Mouse (Mus musculus) liver, adult (tissue): ENCODE measurements around the gene Nfia.

Experiments
- GATA4 ChIP-seq: IDR thresholded peaks from 2 replicates; pipeline ENCODE4 v1.6.1; 2014; ENCODE audit warnings: mild to moderate bottlenecking, low read length; ENCODE audit not compliant: insufficient replicate concordance

Gene Nfia

DNA sequence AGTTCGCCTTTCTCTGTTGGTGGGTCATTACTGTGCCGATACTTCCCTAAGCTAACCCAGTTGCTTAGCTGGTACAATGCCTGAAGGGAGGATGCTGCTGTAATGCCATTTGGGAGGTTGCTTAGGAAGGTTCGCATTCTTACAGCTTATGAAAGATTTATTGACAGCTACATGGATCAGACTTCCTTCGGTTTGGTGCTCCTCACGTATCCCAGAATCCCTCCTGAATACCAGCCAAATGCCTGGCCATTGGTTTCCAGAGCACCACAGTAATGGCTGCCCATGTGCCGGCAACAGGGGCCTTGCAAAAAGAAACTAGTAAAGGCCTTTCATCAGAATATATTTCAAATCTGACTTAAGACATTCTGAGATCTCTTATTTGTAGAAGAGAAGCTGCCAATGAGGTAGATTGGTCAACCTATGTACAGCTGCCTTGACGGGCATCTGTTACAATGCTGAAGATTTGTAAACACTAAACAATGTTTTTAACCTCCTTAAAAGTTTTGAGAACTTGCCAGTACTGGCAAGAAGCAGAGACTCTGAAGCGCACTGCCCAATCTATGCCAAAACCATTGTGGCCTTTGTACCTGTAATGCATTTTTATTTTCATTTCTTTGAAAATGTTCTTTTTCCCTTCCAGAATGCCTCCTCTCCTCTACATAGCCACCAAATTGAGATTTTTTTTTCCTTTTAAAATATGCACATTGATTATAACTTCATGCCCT, 13.2 kb downstream of the Nfia start:
- TF ChIP-seq GATA4 = no peak

DNA sequence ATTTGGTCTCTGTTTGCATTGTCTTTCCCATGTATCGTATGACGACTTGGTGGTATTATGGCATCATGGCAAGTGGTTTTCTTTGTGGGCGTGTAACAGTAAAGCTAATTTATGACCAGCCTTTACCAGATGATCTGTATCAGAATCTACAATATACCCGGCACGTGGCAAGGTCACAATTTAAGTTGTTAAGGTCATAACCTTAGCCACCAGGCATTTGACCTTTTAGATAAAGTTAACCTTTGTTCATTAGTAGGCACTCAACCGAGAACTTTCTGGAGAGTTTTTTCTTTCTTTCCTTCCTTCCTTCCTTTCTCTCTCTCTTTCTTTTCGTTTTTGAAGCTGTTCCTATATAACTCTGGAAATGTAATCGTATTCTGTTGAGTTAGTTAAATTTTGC, 14.0 kb downstream of the Nfia start:
- TF ChIP-seq GATA4 = no peak

DNA sequence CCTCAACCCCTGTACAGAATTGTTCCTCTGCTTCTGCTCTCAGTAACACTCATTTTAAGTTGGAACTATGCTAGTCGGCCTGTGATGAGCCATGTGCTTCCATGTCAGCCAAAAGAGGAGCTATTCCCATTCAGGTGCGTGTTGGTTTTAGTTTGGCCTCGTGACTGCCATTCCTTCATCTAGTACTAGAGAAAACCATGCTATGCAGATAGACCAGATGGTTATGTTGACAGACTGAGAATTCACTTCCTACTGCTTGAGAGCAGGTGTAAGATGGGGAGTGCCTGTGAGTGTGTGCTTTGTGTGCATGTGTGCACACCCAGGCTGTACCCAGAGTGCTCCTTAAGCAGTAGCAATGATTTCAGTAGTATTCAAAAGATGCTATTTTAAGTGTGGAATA, 15.0 kb downstream of the Nfia start:
- TF ChIP-seq GATA4 = no peak

DNA sequence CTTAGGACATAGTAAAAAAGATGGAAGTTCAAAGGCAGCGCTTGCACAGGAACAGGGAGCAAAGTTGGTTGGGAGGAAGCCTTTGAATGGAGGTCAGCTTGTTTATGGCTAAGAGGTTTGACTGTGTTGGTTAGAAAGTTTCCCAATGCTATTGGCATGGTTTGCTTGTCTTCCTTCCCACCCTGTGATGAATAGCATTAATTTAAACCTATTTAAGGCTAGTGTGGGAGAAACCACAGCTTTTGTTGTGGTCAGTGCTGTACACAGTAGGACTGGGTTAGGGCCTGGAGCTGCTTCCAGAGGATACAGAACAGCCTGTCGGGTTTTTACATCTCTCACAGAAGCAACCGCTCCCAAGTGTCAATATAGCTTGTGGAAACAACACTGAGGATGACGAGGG, 16.0 kb downstream of the Nfia start:
- TF ChIP-seq GATA4 = no peak

DNA sequence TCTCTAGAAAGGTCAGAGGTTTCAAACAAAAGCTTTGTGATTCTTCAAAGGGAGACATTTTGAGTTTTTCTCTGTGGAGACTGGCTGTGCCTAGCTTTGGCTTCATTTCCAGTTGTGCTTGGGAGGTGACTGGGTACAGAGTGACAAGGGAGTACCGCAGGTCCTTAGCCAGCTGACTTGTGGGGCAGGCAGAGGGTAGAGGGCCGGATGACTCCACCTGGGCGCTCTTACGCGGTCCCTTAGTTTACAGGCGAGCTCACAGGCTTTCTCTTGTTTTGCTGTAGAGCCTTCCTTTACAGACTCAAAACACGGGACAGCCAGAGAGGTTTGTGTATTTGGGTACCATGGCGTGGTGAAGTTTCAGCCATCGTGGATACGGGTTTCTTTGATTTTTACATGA, 21.4 kb downstream of the Nfia start:
- no peak for TF ChIP-seq GATA4

DNA sequence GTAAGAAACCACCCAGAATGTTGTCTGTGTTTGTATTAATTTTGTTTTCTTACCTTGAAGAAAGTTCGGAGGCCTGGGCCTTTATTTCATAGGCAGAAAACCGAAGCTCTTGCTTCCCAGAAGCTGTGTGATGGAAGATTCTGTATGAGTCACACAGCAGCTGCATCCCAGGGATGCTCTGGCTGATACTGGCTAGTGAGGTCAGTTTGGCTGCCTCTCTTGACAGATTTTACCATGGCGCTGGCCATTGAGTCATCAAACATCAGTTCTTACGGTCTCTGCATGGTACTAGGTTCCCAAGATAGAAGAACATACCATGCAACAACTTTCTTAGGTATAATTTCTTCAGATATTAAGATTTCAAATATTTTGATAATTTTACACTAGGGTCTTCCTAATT, 22.3 kb downstream of the Nfia start:
- TF ChIP-seq GATA4 = no peak

DNA sequence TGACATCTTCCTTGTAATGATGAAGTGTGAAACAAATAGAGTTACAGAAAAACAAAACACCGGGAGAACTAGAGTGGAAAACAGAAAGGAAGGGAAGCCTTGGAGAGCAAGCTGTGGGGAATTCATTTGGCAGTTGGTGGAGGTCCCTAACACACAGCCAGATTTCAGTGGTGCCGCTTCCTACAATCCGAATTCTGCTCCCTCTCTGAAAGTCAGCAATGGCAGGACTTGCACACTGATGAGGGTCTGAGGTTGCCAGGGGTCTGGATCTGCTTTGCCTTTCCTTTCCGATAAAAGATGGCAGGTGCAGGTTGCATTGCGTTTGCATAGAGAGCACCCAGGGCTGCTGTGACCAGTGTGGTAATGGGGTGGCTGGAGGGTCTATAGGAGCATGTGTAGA, 23.4 kb downstream of the Nfia start:
- no peak for TF ChIP-seq GATA4

DNA sequence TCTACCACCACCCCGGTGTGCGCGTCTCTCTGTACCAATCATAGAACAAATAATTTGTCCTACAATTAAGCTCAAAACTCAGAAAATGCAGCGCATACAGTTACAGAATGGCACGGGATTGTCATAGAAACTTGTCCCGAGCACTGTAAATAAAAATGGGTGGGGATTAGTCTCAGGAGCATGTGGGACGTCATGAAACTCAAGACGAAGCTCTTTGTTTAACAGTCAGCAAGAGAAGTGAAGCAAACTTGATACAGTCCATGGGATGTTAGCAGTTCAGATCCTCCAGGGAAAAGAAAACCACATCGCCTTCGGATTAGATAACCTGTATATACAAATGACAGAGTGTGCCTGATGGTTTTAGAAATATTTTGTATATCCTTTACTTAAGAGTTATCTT, 24.0 kb downstream of the Nfia start:
- TF ChIP-seq GATA4 = no peak

DNA sequence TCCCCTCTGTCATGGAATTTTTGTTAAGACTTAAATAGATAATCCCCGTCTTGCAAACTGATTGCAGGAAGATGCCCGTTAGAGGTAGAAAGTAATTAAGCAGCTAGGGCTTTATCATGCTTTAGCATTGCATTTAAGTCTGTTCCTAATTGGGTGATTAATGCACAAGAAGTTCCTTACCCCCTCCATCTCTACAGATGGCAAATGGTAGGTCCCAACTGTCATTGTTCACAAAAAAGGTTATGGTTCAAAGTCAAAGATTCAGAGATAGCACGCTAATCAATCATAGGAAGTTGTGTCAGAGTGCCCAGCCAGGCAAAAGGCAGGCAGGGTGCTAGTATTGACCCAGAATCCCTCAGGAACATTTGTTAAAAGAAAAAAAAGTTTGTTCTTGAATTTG, 31.3 kb downstream of the Nfia start:
- peak; percentile 99 for TF ChIP-seq GATA4

DNA sequence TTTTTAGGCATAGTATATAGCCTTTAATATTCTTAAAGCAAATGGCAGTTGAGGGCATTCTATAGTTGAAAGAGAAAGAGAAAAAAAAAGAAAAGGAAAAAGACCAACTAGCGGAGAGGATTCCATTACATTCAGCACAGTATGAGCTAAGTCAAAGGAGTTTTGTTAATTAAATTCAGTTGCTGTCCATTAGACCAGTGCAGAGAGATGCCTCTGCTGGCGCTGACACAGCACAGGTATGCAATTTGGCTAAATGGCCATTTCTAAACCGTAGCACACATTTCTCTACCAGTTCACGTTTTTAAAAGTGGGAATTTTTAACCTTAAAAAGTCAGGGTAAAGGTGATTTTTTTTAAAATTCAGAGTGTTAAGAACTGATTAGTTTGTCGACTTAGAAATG, 32.1 kb downstream of the Nfia start:
- TF ChIP-seq GATA4 = no peak

DNA sequence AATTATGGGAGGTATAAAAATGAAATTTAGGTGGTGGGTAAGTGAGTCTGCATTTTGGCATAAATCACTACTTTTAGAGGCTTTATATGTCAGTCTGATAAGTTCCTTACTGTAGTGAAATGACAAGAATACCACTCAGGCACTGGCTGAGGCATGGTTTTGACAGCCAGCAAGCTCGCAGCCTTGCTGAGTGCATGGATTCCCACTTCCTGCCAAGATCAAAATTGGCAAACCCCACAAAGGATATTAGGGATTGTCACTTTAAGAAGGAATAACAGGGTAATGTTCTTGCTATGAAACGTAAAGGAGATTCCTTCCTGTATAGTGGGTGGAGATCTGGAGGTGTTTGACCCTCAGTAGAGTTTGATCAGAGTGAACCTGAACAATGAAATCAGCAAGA, 32.7 kb downstream of the Nfia start:
- TF ChIP-seq GATA4 = no peak

DNA sequence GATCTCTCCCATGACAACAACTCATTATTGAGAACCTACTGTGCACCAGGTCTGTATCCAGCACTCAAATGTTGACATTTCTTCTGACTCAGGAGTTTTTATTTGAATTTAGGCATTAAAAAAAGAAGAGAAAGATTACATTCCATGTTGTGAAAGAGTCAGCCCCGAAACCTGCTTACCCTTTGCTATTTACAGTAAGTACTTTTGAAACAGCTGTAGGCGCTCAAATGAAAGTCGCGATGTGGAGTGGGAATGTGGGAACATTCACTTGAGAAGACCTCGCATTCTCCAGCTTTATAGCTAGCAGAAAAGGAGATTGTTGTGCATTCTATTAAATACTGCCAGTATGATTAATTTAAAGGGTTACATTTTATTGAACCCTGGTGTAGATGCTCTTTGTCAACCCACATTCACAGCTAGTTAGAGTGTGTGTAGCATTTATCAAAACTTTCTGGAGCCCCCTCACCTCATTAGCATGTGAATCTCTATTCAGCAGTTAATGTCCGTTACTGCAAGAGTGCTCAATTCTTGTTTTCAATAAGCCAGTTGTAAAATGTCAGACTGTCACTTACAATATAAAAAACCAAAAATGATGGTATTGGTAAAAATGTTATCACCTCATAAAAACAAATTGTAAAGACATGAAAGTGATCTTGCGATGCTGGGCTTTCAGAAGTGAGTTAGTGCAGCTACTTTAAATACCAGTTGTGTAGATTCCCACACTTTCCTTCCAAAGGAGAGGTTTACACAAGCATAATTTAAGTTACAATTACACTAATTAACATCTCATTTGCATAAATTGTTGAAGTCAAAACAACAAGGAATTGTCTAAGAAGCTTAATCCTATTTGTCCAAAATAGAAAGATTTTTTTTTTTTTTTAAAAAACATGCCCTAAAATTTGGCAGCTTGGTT, 33.6 kb downstream of the Nfia start:
- TF ChIP-seq GATA4 = no peak

DNA sequence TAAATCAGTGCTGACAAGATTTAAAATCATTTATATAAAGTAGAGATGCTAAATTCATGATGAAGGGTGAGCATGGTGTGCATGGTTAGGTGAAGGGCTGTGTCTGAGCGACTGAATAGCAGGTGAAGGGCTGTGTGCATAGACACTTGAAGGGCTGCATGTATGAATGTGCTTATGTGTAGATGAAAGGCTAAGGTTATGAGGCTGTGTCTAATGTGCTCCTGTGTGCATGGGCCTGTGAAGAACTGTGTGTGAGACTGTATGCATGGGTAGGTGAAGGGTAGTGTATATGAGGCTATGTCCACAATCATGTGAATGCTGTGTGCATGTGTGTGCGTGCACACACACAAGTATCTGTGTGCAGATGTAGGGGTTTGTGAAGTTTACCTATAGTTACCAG, 34.4 kb downstream of the Nfia start:
- no peak for TF ChIP-seq GATA4

DNA sequence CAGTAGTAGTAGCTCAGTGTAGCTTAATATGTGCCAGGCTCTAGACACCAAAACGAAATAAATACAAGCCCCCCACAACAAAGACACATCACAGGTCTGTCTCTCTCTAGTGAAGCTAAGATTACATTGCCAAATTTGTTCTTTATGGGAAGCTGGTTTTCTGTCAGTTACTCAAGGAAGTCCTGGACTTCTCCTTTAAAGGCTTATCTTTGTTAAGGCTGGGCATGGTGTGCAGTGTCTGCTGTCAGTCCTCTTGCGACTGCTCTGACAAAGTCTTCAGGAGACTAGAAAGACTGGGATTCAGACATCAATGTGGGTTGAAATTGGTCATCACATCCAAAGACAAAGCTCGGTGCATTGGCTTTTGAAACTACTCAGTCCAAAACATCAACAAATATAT, 36.4 kb downstream of the Nfia start:
- TF ChIP-seq GATA4 = no peak

DNA sequence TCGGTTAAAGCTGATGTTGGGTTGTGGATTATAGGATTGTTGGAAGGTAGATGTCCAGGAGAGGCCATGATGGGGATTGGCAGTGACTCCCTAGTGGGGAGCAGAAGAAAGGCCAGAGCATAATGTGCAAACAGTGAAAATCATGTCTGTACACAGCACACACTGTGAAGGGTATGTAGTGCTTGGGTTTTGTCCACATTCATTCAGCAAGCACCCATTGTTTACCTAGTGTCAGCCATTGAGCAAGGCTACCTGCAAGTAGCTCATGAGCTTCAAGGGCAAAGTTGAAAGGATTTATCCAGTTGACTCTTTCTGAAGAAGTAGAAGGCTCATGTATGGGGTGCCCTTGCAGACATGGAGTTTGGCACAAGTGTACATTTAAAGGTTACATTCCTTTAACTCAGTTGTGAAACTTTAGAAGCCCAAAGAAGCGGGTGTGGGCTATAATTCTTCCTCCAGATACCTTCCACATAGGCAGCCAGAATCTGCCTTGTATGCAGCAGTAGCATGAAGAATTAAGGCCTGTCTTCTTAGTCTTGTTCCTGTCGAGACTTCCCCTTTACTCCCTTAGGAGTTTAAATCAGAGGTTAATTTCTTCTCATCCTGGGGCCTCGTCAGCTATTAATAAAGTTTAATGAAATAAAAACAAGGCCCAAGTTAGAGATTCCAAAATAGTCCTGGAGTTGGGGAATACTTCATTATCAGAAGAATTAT, 37.2 kb downstream of the Nfia start:
- no peak for TF ChIP-seq GATA4
